Mouse (Mus musculus): ENCODE measurements at regions not wholly inside any gene's neighbourhood (a gene's known extent, or its start where the extent isn't known, plus 50 kb on each side); places are given as distances from the start of the nearest gene placed in this dataset.

- DNase-seq: no peak
Observed at GRCm38 (mm10) chr1:121178611-121179245, 153.7 kb downstream of the Insig2 start.

GRCm38 (mm10) chr1:121180273-121181030, 151.9 kb downstream of the Insig2 start:
- DNase-seq: peak; percentile 78 to 87

DNA sequence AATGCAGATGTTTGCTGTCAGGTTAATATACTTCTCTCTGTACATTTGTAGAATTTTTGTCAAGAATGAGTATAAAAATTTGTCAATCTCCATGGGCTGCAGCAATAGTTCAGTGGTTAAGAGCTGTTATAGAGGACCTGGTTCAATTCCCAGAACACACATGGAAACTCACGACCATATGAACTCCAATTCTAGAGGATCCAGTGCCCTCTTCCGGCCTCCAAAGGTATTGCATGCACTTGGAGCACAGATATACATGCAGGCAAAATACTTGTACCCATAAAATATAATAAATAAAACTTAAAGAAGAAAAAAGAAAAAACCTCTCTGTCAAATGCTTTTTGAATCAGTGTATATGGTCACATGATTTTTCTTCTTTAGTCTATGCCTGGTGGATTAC, 143.5 kb downstream of the Insig2 start:
- DNase-seq: no peak

DNA sequence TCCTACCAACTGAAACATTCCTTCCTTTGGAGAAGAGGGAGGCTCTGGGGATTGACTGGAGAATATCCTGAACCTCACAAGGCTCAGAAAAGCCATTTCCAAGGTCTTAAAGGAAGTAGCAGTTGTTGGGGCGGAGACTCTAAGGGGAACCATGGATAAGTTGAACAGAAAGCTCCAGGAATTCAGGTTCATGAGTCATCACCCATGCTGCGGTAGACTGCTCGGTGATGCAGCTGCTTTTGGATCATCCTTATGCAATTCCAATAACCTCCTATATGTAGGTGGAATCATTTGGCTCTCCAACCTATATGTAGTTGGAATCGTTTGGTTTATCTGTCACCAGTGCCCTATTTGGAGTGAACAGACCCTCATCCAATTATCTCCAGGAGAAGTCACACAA, 137.6 kb downstream of the Insig2 start:
- DNase-seq: no peak

DNA sequence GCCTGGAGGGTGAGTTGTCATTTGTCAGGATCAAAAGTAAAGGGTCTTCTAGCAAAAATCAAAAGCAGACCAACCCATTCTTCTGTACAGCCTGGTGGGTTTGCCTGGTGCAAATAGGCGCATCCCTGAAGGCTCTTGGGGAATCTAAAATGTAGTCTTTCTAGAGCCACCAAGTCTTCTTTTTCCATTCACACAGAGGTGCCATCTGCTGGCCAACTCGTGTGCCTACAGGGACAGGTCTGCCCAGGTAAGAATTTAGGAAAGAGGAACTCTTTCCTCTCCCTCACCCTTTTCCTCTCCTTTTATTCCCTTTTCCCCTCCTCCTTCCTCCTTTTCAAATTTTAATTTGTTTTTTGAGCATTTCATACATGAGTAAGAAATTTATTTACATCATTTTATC, 116.5 kb downstream of the Insig2 start:
- peak; percentile 6 to 48 for DNase-seq

GRCm38 (mm10) chr1:121224250-121224649, 108.1 kb downstream of the Insig2 start:
- DNase-seq: no peak

DNA sequence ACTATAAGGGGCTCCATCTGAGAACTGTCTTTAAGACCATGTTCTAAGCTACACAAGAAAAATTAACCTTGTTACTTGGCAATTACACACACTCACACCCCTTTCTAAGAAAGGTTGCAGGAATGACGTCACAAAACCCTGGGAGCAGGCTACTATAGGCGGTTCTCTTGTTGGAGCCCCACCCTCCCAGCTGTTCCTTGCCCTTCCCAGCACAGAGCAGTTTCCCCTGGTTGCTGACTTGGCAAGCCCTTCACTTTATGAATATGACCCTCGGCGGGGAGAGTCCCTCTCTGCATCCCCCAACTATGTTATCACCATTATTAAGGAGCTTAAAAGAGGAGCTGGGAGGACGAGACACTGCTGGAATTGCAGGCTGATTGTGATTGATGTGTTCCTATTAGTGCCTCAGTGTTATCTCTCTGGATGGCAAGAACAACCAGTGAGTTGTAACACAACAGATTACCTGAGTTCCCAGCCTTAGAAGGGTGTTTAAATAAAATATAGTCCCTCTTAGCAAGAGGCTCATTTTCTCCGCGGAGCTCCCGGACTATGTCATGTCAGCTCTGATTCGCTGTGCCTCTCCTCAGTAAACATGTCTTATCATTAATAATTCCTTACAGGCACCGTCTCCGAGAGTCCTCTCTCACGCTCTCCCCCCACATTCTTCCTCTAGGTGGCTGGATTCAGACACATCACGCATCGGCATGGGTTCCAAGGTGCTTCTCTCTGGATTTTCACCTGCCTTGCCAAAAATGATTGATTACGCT, 105.7 kb downstream of the Insig2 start:
- no peak for DNase-seq

GRCm38 (mm10) chr1:121227233-121227594, 105.2 kb downstream of the Insig2 start:
- DNase-seq: no peak

GRCm38 (mm10) chr1:121243576-121243975, 88.8 kb downstream of the Insig2 start:
- no peak for DNase-seq

DNA sequence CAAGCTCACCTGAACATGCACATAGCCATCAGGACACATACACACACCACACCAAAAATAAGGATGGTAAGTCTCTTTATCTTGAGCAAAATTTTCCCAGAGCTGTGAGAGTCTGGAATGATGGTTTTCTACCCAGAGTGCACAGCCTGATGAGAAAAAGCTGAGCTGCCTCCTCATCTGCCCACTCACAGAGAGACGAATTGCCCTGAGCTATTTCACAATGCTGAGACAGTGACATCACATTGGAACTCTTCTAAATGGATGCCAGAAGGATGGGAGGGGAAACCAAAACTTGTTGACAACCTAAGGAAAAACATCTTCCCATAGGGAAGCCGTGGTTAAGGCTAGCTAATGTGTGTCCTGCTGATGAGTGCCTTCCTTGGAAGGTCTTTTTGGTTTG, 84.8 kb downstream of the Insig2 start:
- DNase-seq: no peak

DNA sequence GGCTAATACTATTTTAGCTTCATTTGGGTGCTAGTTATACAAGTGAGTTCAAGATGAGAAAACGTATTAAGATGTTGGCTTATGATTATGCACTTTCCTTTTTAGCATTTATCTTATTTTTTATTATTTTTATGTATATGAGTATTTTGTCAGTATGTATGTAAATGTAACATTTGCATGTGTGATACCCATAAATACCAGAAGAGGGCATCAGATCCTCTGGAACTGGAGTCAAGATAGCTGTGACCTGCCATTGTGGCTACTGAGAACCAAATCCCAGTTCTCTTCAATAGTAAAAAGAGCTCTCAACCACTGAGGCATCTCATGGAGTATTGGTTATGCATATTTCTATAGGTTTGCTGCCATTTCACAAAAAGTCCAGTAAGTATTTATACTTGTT, 83.3 kb downstream of the Insig2 start:
- no peak for DNase-seq

DNA sequence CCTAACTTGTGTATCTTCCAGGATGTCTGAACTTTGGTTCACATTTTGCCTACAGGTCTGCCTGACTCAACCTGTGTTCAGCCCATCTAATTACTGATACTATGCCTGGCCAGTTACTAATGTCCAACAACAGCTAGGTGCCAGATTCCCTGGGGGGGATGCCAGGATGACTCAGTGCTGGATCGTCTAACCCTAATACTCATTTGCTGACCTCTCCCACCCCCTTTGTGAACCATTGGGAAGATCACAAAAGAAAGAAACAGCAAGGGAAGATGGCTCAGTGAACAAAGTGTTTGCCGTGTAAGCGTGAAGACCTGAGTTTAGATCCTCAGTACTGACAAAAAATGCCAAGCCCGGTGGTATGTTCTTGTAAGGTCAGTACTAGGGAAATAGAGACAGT, 81.7 kb downstream of the Insig2 start:
- no peak for DNase-seq

GRCm38 (mm10) chr1:121252056-121252455, 80.3 kb downstream of the Insig2 start:
- DNase-seq: no peak

DNA sequence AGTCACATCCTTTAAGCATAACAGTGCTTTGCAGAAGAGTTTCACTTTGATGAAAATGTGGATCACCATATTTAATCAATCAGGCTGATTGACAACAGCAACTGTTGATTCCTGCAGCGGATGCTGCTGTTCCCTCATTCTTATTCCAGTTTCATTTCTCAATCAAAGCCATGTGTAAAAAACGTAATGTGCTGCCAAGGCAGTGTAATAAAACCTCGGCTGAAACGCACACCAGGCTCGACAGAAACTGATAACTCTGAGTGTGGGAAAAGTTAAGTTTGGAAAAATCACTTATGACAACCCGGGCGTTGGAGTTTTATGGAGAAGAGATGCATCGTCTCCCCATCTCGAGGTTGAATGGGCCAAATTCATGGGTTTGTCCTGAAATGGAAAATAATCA, 78.2 kb downstream of the Insig2 start:
- no peak for DNase-seq

Data from cerebellum, postnatal 25 days (tissue).